Comparison of ENCODE assay signal across 21 mouse cellular contexts in genomic region chr5:128499488-128499887, GRCm38 (mm10).
A peak's percentile ranks its signal among the peaks of the same experiment; 100 is the strongest.
DNase-seq lines count a peak whose midpoint lies in the region; ATAC-seq and TF ChIP-seq lines count a peak whose summit lies in the region.
"Had no signal": no experiment of that assay in that cellular context is flagged by ENCODE, and none has a peak within 500 bp of the region (broad histone marks: within the 10 kb centered on the region; RNA-seq: fewer than 3 reads in every experiment).

No protein-coding gene starts in this region.

- no peak overlapping the region for H3K9ac ChIP-seq in forebrain, postnatal 0 days
- H3K9ac ChIP-seq in forebrain, embryonic 12.5 days, result no peak overlapping the region
- H3K9ac ChIP-seq in limb, embryonic 13.5 days, result no peak overlapping the region
- H3K9ac ChIP-seq: embryonic facial prominence, embryonic 15.5 days; forebrain, embryonic 15.5 days; heart, embryonic 12.5 days; heart, embryonic 15.5 days; hindbrain, embryonic 14.5 days had no signal

- no peaks in the 10 kb centered on the region for H3K4me1 ChIP-seq in forebrain, postnatal 0 days (ENCODE audit: insufficient read depth)
- H3K4me1 ChIP-seq in forebrain, embryonic 12.5 days, result no peaks in the 10 kb centered on the region
- no peaks in the 10 kb centered on the region for H3K4me1 ChIP-seq in limb, embryonic 13.5 days
- no peaks in the 10 kb centered on the region for H3K4me1 ChIP-seq in limb, embryonic 10.5 days
- H3K4me1 ChIP-seq in thymus, adult 2 months (replicated peaks; ENCODE audit: control insufficient read depth, insufficient read depth, low read length), result no peaks in the 10 kb centered on the region
- H3K4me1 ChIP-seq: embryonic facial prominence, embryonic 15.5 days; forebrain, embryonic 15.5 days; heart, embryonic 12.5 days; heart, embryonic 15.5 days had no signal

- no peaks in the 10 kb centered on the region for H3K9me3 ChIP-seq in forebrain, postnatal 0 days (ENCODE audit: low read length)
- H3K9me3 ChIP-seq in forebrain, embryonic 12.5 days, result 0 out of 2 replicates have a peak, but pooled peaks cover 7% of the 10 kb centered on the region
- H3K9me3 ChIP-seq in limb, embryonic 13.5 days, result no peaks in the 10 kb centered on the region
- H3K9me3 ChIP-seq in limb, embryonic 10.5 days (replicated peaks), result no peaks in the 10 kb centered on the region
- H3K9me3 ChIP-seq: embryonic facial prominence, embryonic 15.5 days; forebrain, embryonic 15.5 days; heart, embryonic 15.5 days had no signal

- no peaks in the 10 kb centered on the region for H3K36me3 ChIP-seq in forebrain, postnatal 0 days (ENCODE audit: insufficient read depth)
- no peaks in the 10 kb centered on the region for H3K36me3 ChIP-seq in forebrain, embryonic 12.5 days (replicated peaks)
- no peaks in the 10 kb centered on the region for H3K36me3 ChIP-seq in limb, embryonic 13.5 days
- H3K36me3 ChIP-seq in limb, embryonic 10.5 days, result no peaks in the 10 kb centered on the region
- H3K36me3 ChIP-seq in thymus, adult 2 months (ENCODE audit: control insufficient read depth, insufficient read depth, low read length), result no peaks in the 10 kb centered on the region
- H3K36me3 ChIP-seq: embryonic facial prominence, embryonic 15.5 days; forebrain, embryonic 15.5 days; heart, embryonic 12.5 days; heart, embryonic 15.5 days had no signal

- H3K27ac ChIP-seq in forebrain, postnatal 0 days (ENCODE audit: low read depth, low read length), result no peak overlapping the region
- H3K27ac ChIP-seq in forebrain, embryonic 12.5 days, result no peak overlapping the region
- H3K27ac ChIP-seq in limb, embryonic 13.5 days, result no peak overlapping the region
- no peak overlapping the region for H3K27ac ChIP-seq in limb, embryonic 10.5 days
- no peak overlapping the region for H3K27ac ChIP-seq in thymus, adult 2 months (ENCODE audit: control insufficient read depth, insufficient read depth, low read length)
- H3K27ac ChIP-seq: embryonic facial prominence, embryonic 15.5 days; forebrain, embryonic 15.5 days; heart, embryonic 15.5 days; hindbrain, embryonic 14.5 days; hindbrain, postnatal 0 days had no signal

- no peak for TF ChIP-seq POLR2A in thymus, adult 2 months (IDR thresholded peaks at IDR 0.05; ENCODE audit: control insufficient read depth, extremely low read depth, insufficient read depth, low read length, poor library complexity)

- H3K4me3 ChIP-seq in forebrain, postnatal 0 days (ENCODE audit: low read depth, low read length), result no peak overlapping the region
- no peak overlapping the region for H3K4me3 ChIP-seq in forebrain, embryonic 12.5 days (replicated peaks)
- no peak overlapping the region for H3K4me3 ChIP-seq in limb, embryonic 13.5 days
- no peak overlapping the region for H3K4me3 ChIP-seq in limb, embryonic 10.5 days
- no peak overlapping the region for H3K4me3 ChIP-seq in thymus, adult 2 months (ENCODE audit: control insufficient read depth, insufficient read depth, low read length)
- H3K4me3 ChIP-seq: embryonic facial prominence, embryonic 15.5 days; forebrain, embryonic 15.5 days; heart, embryonic 12.5 days; heart, embryonic 15.5 days had no signal

- no peaks in the 10 kb centered on the region for H3K27me3 ChIP-seq in forebrain, postnatal 0 days (ENCODE audit: insufficient read depth, low read length)
- H3K27me3 ChIP-seq in forebrain, embryonic 12.5 days, result no peaks in the 10 kb centered on the region
- H3K27me3 ChIP-seq in limb, embryonic 13.5 days, result no peaks in the 10 kb centered on the region
- peaks cover 3% of the 10 kb centered on the region; the same call in 1 of the 2 replicates for H3K27me3 ChIP-seq in limb, embryonic 10.5 days (ENCODE audit: low read depth, poor library complexity, severe bottlenecking)
- no peaks in the 10 kb centered on the region for H3K27me3 ChIP-seq in thymus, adult 2 months (ENCODE audit: control insufficient read depth, insufficient read depth, low read length)
- H3K27me3 ChIP-seq: CH12.LX; embryonic facial prominence, embryonic 15.5 days; forebrain, embryonic 15.5 days; heart, embryonic 15.5 days had no signal

- ATAC-seq in forebrain, postnatal 0 days, result peak; percentile 48
- no peak for ATAC-seq in forebrain, embryonic 12.5 days (ENCODE audit: low FRiP score)
- peak; percentile 54; the same call in 1 of the 2 replicates for ATAC-seq in limb, embryonic 13.5 days (ENCODE audit: low FRiP score, low read depth)
- ATAC-seq: forebrain, embryonic 15.5 days; hindbrain, postnatal 0 days; inflammation-experienced regulatory T-cells, adult 6 months; intestine, embryonic 16.5 days had no signal

- no peak overlapping the region for H3K4me2 ChIP-seq in forebrain, postnatal 0 days (ENCODE audit: low read depth)
- no peak overlapping the region for H3K4me2 ChIP-seq in forebrain, embryonic 12.5 days
- H3K4me2 ChIP-seq in limb, embryonic 13.5 days (replicated peaks), result no peak overlapping the region
- H3K4me2 ChIP-seq: embryonic facial prominence, embryonic 15.5 days; forebrain, embryonic 15.5 days; heart, embryonic 12.5 days; heart, embryonic 15.5 days; hindbrain, embryonic 14.5 days had no signal

- DNase-seq in forebrain, postnatal 0 days, result no peak
- DNase-seq in limb, embryonic 10.5 days (ENCODE audit: low spot score), result no peak
- peak; percentile 33 for DNase-seq in brain, adult 2 months (ENCODE audit: low read depth, low spot score)
- DNase-seq in thymus, adult 2 months, result no peak
- DNase-seq: adrenal gland, adult 2 months; B cell, adult 2 months; cerebellum, adult 11-12 months; gastrocnemius, postnatal 25 days; heart, adult 18-20 months; heart, postnatal 36 days had no signal

- no peak for TF ChIP-seq CTCF in forebrain, postnatal 0 days (IDR thresholded peaks at IDR 0.05; ENCODE audit: low read depth)
- no peak for TF ChIP-seq CTCF in thymus, adult 2 months (IDR thresholded peaks at IDR 0.05; ENCODE audit: borderline replicate concordance, control insufficient read depth, extremely low read depth, insufficient read depth, low read length, poor library complexity)

- WGBS in forebrain, postnatal 0 days, result 45% methylated on average over 9 of the region's 9 CpGs
- WGBS in forebrain, embryonic 12.5 days, result 63% methylated on average over 9 of the region's 9 CpGs
- 53% methylated on average over 9 of the region's 9 CpGs for WGBS in limb, embryonic 13.5 days
- WGBS in limb, embryonic 10.5 days, result 53% methylated on average over 9 of the region's 9 CpGs
- 60% methylated on average over 9 of the region's 9 CpGs for WGBS in thymus, adult 2 months
